Mouse (Mus musculus): ENCODE measurements around the gene Mrpl38. TPM values are rescaled to one million over a fixed set of nuclear protein-coding genes. Genes with fewer than 3 reads are reported as not detected.

The Mrpl38 gene
- polyA plus RNA-seq, 1 experiment: 38.3 TPM

DNA sequence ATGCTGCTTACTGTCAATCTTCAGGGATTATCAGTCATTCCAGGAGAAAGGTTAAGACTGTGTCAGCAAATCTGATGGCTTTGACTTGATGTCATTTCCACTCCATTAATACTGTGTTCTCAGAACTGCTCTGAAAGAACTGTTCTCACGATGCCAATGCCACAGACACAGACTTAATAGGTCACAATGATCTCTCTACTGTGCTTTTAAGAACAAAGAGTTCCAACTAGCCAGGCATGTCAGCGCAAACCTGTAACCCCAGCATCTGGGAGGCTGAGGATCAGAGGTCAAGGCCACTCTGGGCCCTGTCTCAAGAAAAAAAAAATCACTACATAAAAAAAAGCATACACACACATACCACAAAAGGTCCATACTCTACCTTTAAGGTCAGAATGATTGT, 33.3 kb upstream of the Mrpl38 start:
- 87% methylated on average over 2 of the region's 2 CpGs for WGBS
- Histone ChIP-seq H3K27ac (ENCODE audit: control insufficient read depth, insufficient read depth, low read depth, low read length, poor library complexity) (no peak overlapping the region), H3K4me1 (ENCODE audit: control insufficient read depth, insufficient read depth, low read length) (no peaks in the 10 kb centered on the region), H3K4me3 (replicated peaks; ENCODE audit: control insufficient read depth, low read depth, low read length) (no peak overlapping the region)
- TF ChIP-seq POLR2A (IDR thresholded peaks at IDR 0.05; ENCODE audit: borderline replicate concordance, control insufficient read depth, low read depth, low read length) (no peak), CTCF (IDR thresholded peaks at IDR 0.05; ENCODE audit: control insufficient read depth, insufficient read depth, low read length) (no peak)

DNA sequence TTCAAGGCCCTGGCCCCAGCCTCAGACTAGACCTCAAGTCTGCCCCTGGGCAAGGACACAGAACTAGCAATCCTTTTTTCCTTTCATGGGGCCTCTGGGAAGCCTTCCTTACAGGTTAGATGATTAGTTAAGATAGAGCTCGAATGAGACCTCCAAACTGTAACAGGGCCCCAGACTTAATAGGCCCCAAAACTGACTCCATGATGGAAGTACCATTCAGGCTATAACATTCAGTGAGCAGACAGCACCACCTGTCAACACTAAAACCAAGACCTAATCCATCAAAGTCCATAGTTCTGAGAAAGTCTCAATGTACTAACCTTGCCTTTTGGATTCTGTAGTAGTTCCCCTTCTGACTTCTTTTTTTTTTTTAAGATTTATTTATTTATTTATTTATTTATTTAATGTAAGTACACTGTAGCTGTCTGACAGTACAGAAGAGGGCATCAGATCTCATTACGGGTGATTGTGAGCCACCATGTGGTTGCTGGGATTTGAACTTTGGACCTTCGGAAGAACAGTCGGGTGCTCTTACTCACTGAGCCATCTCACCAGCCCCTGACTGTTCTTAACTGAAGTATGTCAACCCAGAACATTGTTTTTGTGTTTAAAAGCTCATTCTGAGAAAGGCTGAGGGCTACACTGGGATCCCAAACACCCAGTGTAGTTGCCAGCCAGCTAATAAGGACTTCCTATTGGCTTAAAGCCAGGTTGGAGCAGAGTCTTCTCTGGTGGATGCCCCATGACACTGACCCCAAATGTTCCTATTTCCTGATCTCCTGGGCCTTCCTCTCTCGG, 31.5 kb upstream of the Mrpl38 start:
- Histone ChIP-seq H3K4me1 (ENCODE audit: control insufficient read depth, insufficient read depth, low read length) (no peaks in the 10 kb centered on the region), H3K4me3 (replicated peaks; ENCODE audit: control insufficient read depth, low read depth, low read length) (no peak overlapping the region), H3K27ac (ENCODE audit: control insufficient read depth, insufficient read depth, low read depth, low read length, poor library complexity) (no peak overlapping the region)
- WGBS: 72% methylated on average over 5 of the region's 5 CpGs
- no peak for TF ChIP-seq CTCF (IDR thresholded peaks at IDR 0.05; ENCODE audit: control insufficient read depth, insufficient read depth, low read length)
- no peak for TF ChIP-seq POLR2A (IDR thresholded peaks at IDR 0.05; ENCODE audit: borderline replicate concordance, control insufficient read depth, low read depth, low read length)

DNA sequence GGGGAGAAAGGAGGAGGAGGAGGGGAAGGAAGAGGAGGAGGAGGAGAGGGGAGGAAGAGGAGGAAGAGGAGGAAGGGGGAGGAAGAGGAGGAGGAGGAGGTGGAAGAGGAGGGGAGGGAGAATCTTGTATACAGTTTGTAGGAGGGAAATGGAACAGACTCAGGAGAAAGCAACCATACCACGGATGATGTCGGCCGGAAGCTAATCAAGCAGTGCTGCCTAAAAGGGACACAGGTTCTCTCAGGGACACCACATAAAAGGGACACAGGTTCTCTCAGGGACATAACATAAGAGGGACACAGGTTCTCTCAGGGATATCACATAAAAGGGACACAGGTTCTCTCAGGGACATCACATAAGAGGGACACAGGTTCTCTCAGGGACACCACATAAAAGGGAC, 30.5 kb upstream of the Mrpl38 start:
- no peaks in the 10 kb centered on the region for H3K4me1 ChIP-seq (ENCODE audit: control insufficient read depth, insufficient read depth, low read length)
- H3K4me3 ChIP-seq (replicated peaks; ENCODE audit: control insufficient read depth, low read depth, low read length): no peak overlapping the region
- TF ChIP-seq CTCF (IDR thresholded peaks at IDR 0.05; ENCODE audit: control insufficient read depth, insufficient read depth, low read length): no peak
- TF ChIP-seq POLR2A (IDR thresholded peaks at IDR 0.05; ENCODE audit: borderline replicate concordance, control insufficient read depth, low read depth, low read length): no peak
- H3K27ac ChIP-seq (ENCODE audit: control insufficient read depth, insufficient read depth, low read depth, low read length, poor library complexity): no peak overlapping the region
- 82% methylated on average over 3 of the region's 3 CpGs for WGBS

DNA sequence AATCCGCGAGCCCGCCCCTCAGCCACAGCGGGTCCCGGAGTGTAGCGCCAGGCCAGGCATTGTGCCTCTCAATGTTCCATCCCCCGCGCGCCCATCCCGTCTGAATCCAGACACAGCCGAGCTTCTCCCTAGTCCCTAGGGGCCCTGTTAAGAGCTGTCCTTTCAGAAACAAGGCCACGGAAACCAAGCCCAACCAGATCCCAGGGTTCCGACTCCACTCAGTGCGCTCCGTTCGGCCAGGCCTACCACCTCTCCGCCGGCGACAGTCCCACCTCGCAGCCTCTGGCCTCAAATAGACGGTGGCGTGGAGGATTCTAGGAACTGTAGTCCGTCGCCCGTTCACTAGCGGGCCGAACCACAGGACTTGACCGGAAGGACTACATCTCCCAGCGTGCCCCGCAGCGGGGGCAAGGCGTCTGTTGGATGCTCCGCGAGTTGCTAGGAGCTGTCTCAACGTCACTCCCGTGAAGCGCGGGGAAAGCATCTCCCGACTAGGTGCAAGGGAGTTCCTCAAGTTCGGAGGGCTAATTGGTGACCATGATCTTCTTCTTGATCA, 29.3 kb upstream of the Mrpl38 start, which contains the start of gene Fbf1:
Gene Fbf1 (minus strand): TSS at position 283 of the 556 bp plus-strand sequence.
- WGBS: under 1% methylated on average over 40 of the region's 40 CpGs
- Histone ChIP-seq H3K27ac (ENCODE audit: control insufficient read depth, insufficient read depth, low read depth, low read length, poor library complexity) (no peak within 1 kb of the TSS), H3K4me1 (ENCODE audit: control insufficient read depth, insufficient read depth, low read length) (no peaks in the 10 kb centered on the region), H3K4me3 (replicated peaks; ENCODE audit: control insufficient read depth, low read depth, low read length) (peak within 1 kb of the TSS; percentile 85)
- TF ChIP-seq CTCF (IDR thresholded peaks at IDR 0.05; ENCODE audit: control insufficient read depth, insufficient read depth, low read length) (no peak), POLR2A (IDR thresholded peaks at IDR 0.05; ENCODE audit: borderline replicate concordance, control insufficient read depth, low read depth, low read length) (peak; percentile 70; the same call in 1 of the 2 replicates)

DNA sequence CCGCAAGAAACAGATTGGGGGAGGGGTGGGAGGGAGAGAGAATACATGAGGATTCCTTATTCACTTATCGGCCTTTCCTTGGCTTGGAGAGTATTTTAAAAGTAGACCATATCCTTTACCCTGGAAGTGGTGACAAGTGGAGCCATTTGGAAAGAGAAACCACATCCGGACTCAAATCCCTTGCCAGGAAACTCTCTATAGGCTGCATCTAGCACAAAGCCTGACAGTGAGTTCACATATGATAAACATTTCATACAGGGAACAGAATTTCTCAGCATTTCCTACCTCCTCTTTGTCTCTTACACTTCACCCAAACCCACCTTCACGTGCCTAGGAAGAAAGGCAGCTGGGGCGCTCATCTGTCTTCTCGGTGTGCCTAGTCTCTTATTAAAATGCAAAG, 28.6 kb upstream of the Mrpl38 start:
- TF ChIP-seq POLR2A (IDR thresholded peaks at IDR 0.05; ENCODE audit: borderline replicate concordance, control insufficient read depth, low read depth, low read length) (no peak), CTCF (IDR thresholded peaks at IDR 0.05; ENCODE audit: control insufficient read depth, insufficient read depth, low read length) (no peak)
- peak overlapping the region; percentile 85 for H3K4me3 ChIP-seq (replicated peaks; ENCODE audit: control insufficient read depth, low read depth, low read length)
- H3K27ac ChIP-seq (ENCODE audit: control insufficient read depth, insufficient read depth, low read depth, low read length, poor library complexity): no peak overlapping the region

DNA sequence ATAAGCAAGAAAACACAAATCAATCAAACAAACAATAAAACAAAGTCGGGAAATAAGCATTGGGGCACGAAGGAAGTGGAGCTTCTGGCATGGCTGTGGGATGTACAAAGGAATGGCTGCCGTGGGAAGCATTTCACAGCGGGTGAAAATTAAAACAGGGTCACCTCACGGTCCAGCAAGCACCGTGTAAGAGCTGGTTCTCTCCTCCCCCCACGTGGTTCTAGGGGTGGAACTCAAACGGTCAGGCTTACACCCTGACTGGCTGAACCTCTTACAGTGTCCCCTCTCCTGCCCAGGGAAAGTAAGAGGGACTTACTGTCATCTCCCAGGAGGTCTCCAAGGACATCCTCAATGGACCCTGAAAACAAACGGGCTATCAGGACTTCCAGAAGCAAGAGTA, 24.3 kb upstream of the Mrpl38 start:
- WGBS: 78% methylated on average over 9 of the region's 9 CpGs
- Histone ChIP-seq H3K4me1 (ENCODE audit: control insufficient read depth, insufficient read depth, low read length) (no peaks in the 10 kb centered on the region), H3K4me3 (replicated peaks; ENCODE audit: control insufficient read depth, low read depth, low read length) (no peak overlapping the region), H3K27ac (ENCODE audit: control insufficient read depth, insufficient read depth, low read depth, low read length, poor library complexity) (no peak overlapping the region)
- TF ChIP-seq POLR2A (IDR thresholded peaks at IDR 0.05; ENCODE audit: borderline replicate concordance, control insufficient read depth, low read depth, low read length) (no peak), CTCF (IDR thresholded peaks at IDR 0.05; ENCODE audit: control insufficient read depth, insufficient read depth, low read length) (no peak)

More for the DNA sequence above, 28.6 kb upstream of the Mrpl38 start:
- H3K4me1 ChIP-seq (ENCODE audit: control insufficient read depth, insufficient read depth, low read length): no peaks in the 10 kb centered on the region
- WGBS: 17% methylated on average over 6 of the region's 6 CpGs

DNA sequence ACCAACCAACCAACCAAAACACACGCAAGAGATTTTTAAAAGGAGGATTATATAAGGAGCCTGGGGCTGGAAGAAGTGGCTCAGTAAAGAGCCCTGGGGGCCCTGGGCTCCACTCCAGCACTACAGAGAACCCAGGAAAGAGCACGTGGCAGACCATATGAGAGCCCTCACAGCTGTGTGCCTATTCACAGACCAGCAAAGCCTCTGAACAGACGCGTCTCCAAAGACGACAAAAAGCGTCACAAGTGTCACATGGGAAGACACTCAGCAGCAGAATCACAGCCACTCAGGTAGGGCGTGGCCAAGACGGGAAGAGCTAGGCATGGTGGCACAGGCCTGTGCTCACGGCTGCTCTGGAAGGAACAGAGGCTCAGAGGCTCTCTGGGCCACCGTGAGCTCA, 23.5 kb upstream of the Mrpl38 start:
- no peak overlapping the region for H3K4me3 ChIP-seq (replicated peaks; ENCODE audit: control insufficient read depth, low read depth, low read length)
- TF ChIP-seq CTCF (IDR thresholded peaks at IDR 0.05; ENCODE audit: control insufficient read depth, insufficient read depth, low read length) (no peak), POLR2A (IDR thresholded peaks at IDR 0.05; ENCODE audit: borderline replicate concordance, control insufficient read depth, low read depth, low read length) (no peak)
- H3K4me1 ChIP-seq (ENCODE audit: control insufficient read depth, insufficient read depth, low read length): no peaks in the 10 kb centered on the region
- WGBS: 86% methylated on average over 10 of the region's 10 CpGs
- H3K27ac ChIP-seq (ENCODE audit: control insufficient read depth, insufficient read depth, low read depth, low read length, poor library complexity): no peak overlapping the region

DNA sequence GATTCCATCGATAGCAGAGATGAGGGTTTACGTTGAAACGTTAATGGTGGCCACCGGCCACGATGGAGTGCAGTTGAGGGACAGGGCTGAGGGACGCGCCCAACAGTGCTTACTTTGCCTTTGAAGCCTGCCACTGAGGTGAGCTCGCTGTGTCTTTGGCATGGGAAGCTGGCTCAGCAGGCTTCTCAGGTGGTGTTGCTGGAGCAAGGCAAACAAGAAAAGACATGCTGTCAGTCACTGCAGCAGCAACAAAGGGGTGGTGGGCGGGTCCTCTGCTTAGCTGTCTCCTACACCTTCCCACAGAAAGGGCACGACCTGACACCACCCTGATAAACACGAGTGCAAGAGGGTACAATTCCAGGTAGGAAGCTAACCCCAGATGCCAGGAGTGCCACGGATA, 22.6 kb upstream of the Mrpl38 start:
- WGBS: 90% methylated on average over 12 of the region's 12 CpGs
- no peak overlapping the region for H3K27ac ChIP-seq (ENCODE audit: control insufficient read depth, insufficient read depth, low read depth, low read length, poor library complexity)
- H3K4me3 ChIP-seq (replicated peaks; ENCODE audit: control insufficient read depth, low read depth, low read length): no peak overlapping the region
- no peaks in the 10 kb centered on the region for H3K4me1 ChIP-seq (ENCODE audit: control insufficient read depth, insufficient read depth, low read length)
- TF ChIP-seq POLR2A (IDR thresholded peaks at IDR 0.05; ENCODE audit: borderline replicate concordance, control insufficient read depth, low read depth, low read length) (no peak), CTCF (IDR thresholded peaks at IDR 0.05; ENCODE audit: control insufficient read depth, insufficient read depth, low read length) (no peak)
